Mouse (Mus musculus) heart, postnatal 10 days (tissue): ENCODE measurements around the gene Dhps. TPM values are rescaled to one million over a fixed set of nuclear protein-coding genes. Genes with fewer than 3 reads are reported as not detected.

Experiments used
- DNase-seq, 2 experiments: peaks; one replicate each; pipeline ENCODE4 v3.0.0; 2021
- intact Hi-C: fragments of 180-260 bp; cut with DNase I; formaldehyde crosslinking; loops from one replicate; pipeline ENCODE4 v1.15.1; 2025
- total RNA-seq, 2 experiments: library from RNA; stranded (reverse); gene quantifications; 2 replicates each; pipeline ENCODE4 v1.2.3; 2021

The Dhps gene
- total RNA-seq, result 10 to 100 TPM; 28.0 to 29.5 TPM

- intact Hi-C loops, result no loop called here
Measured at GRCm38 (mm10) chr8:85071514-85072281, at the start of gene Dhps. Gene Dhps (plus strand): TSS chr8:85071757.

GRCm38 (mm10) chr8:85023846-85024245, 47.7 kb upstream of the Dhps start:
- DNase-seq, result no peak
- intact Hi-C loops, result loop anchor here (2.0 kb wide), 1 partner anchor 49 kb away; no protein-coding TSS in a partner anchor

More at GRCm38 (mm10) chr8:85071514-85072281, at the start of gene Dhps:
- DNase-seq, result peak; percentile 93 to 94

GRCm38 (mm10) chr8:85025098-85025932, 46.2 kb upstream of the Dhps start, which contains the start of gene Asna1:
Gene Asna1 (minus strand): TSS chr8:85025281.
- intact Hi-C loops, result loop anchor here (2.0 kb wide), 1 partner anchor 51 kb away; no protein-coding TSS in a partner anchor
- peak; percentile 89 to 90 for DNase-seq

GRCm38 (mm10) chr8:85026670-85027515, 44.7 kb upstream of the Dhps start, which contains the start of gene Trir:
Gene Trir (plus strand): TSS chr8:85026823.
- DNase-seq, result peak; percentile 98 to 99
- intact Hi-C loops, result loop anchor here (1.0 kb wide), 1 partner anchor 9 kb away; the partner anchor contains the start of gene Tnpo2

GRCm38 (mm10) chr8:85027516-85027855, 44.1 kb upstream of the Dhps start:
- DNase-seq, result peak in 1 of 2 experiments; percentile 23
- intact Hi-C loops, result loop anchor here (1.0 kb wide), 1 partner anchor 9 kb away; the partner anchor contains the start of gene Tnpo2

GRCm38 (mm10) chr8:85027922-85028321, 43.6 kb upstream of the Dhps start:
- DNase-seq, result no peak
- intact Hi-C loops, result loop anchor here (1.0 kb wide), 1 partner anchor 8 kb away; the partner anchor contains the start of gene Tnpo2

- intact Hi-C loops, result no loop called here
- no peak for DNase-seq
Measured at GRCm38 (mm10) chr8:85029271-85029670, 42.3 kb upstream of the Dhps start.

GRCm38 (mm10) chr8:85032622-85033311, 38.8 kb upstream of the Dhps start:
- DNase-seq, result no peak
- intact Hi-C loops, result no loop called here

- no peak for DNase-seq
- intact Hi-C loops, result no loop called here
Measured at GRCm38 (mm10) chr8:85033867-85034266, 37.7 kb upstream of the Dhps start.

GRCm38 (mm10) chr8:85034764-85035163, 36.8 kb upstream of the Dhps start:
- DNase-seq, result peak; percentile 71 to 80
- intact Hi-C loops, result no loop called here

GRCm38 (mm10) chr8:85035165-85035727, 36.3 kb upstream of the Dhps start:
- intact Hi-C loops, result no loop called here
- DNase-seq, result no peak

- intact Hi-C loops, result loop anchor here (1.0 kb wide), 1 partner anchor 9 kb away; no protein-coding TSS in a partner anchor
- DNase-seq, result peak; percentile 32 to 55
Measured at GRCm38 (mm10) chr8:85035728-85036310, 35.7 kb upstream of the Dhps start.

- DNase-seq, result no peak
- intact Hi-C loops, result loop anchor here (1.0 kb wide), 1 partner anchor 9 kb away; no protein-coding TSS in a partner anchor
Measured at GRCm38 (mm10) chr8:85036381-85036717, 35.2 kb upstream of the Dhps start.

GRCm38 (mm10) chr8:85036718-85037365, 34.7 kb upstream of the Dhps start, which contains the start of gene Tnpo2:
Gene Tnpo2 (plus strand): TSS chr8:85036915.
- intact Hi-C loops, result loop anchor here (1.0 kb wide), 1 partner anchor 10 kb away; no protein-coding TSS in a partner anchor
- peak; percentile 94 to 95 for DNase-seq

- no peak for DNase-seq
- intact Hi-C loops, result no loop called here
Measured at GRCm38 (mm10) chr8:85037366-85037680, 34.2 kb upstream of the Dhps start.

- DNase-seq, result peak; percentile 50 to 65
- intact Hi-C loops, result no loop called here
Measured at GRCm38 (mm10) chr8:85037681-85038531, 33.7 kb upstream of the Dhps start.

GRCm38 (mm10) chr8:85043619-85044018, 27.9 kb upstream of the Dhps start:
- DNase-seq, result no peak
- intact Hi-C loops, result no loop called here

- no peak for DNase-seq
- intact Hi-C loops, result no loop called here
Measured at GRCm38 (mm10) chr8:85057367-85057766, 14.2 kb upstream of the Dhps start.
